Comparison of ENCODE assay signal across 21 mouse cellular contexts in the genomic region with DNA sequence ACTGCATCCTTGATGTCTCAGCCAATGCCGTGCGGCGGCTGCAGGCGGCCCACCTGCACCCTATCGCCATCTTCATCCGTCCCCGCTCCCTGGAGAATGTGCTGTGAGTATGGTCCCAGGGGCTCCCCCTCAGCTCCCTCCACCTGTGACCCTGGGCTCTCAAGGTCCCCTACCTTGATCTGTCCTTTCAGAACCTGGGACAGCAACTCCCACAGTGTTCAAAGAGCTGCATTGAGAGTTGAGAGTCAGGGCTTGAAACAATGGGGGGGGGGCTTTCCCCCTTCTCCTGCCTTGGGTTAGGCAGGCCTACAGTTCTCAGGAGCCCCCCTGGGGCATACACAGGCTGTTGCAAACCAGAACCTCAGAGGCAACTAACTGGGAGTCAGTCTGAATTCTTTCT. TPM values are rescaled to one million over a fixed set of nuclear protein-coding genes. Genes with fewer than 3 reads are reported as not detected.
DNase-seq lines count a peak whose midpoint lies in the region; ATAC-seq lines count a peak whose summit lies in the region.
"Had no signal": no experiment of that assay in that cellular context is flagged by ENCODE, and none has a peak within 500 bp of the region (broad histone marks: within the 10 kb centered on the region; RNA-seq: fewer than 3 reads in every experiment).

No protein-coding gene starts in this region.

- 0 out of 2 replicates have a peak overlapping the region, but pooled peaks have one; percentile 19 for H3K27ac ChIP-seq in forebrain, embryonic 15.5 days (replicated peaks)
- H3K27ac ChIP-seq in forebrain, embryonic 16.5 days (ENCODE audit: low read length): no peak overlapping the region
- H3K27ac ChIP-seq in midbrain, embryonic 12.5 days (replicated peaks): peak overlapping the region; percentile 25; the same call in 1 of the 2 replicates
- H3K27ac ChIP-seq in midbrain, embryonic 13.5 days: no peak overlapping the region
- H3K27ac ChIP-seq: embryonic facial prominence, embryonic 15.5 days; forebrain, embryonic 13.5 days; heart, embryonic 10.5 days; hindbrain, embryonic 14.5 days had no signal

- H3K9me3 ChIP-seq in forebrain, embryonic 15.5 days: no peaks in the 10 kb centered on the region
- no peaks in the 10 kb centered on the region for H3K9me3 ChIP-seq in forebrain, embryonic 16.5 days (ENCODE audit: control insufficient read depth, low read length)
- H3K9me3 ChIP-seq in midbrain, embryonic 12.5 days: no peaks in the 10 kb centered on the region
- no peaks in the 10 kb centered on the region for H3K9me3 ChIP-seq in midbrain, embryonic 13.5 days
- H3K9me3 ChIP-seq: embryonic facial prominence, embryonic 15.5 days; forebrain, embryonic 13.5 days; G1E; heart, embryonic 10.5 days had no signal

- H3K4me2 ChIP-seq in forebrain, embryonic 15.5 days (replicated peaks): no peak overlapping the region
- H3K4me2 ChIP-seq in forebrain, embryonic 16.5 days (ENCODE audit: low read length): no peak overlapping the region
- H3K4me2 ChIP-seq in midbrain, embryonic 12.5 days (replicated peaks): no peak overlapping the region
- no peak overlapping the region for H3K4me2 ChIP-seq in midbrain, embryonic 13.5 days (replicated peaks)
- H3K4me2 ChIP-seq: embryonic facial prominence, embryonic 15.5 days; forebrain, embryonic 13.5 days; hindbrain, embryonic 14.5 days had no signal

- peaks cover 53% of the 10 kb centered on the region for H3K36me3 ChIP-seq in forebrain, embryonic 15.5 days
- peaks cover 37% of the 10 kb centered on the region for H3K36me3 ChIP-seq in forebrain, embryonic 16.5 days (ENCODE audit: control insufficient read depth, insufficient read depth)
- H3K36me3 ChIP-seq in midbrain, embryonic 12.5 days: peaks cover 58% of the 10 kb centered on the region
- peaks cover 65% of the 10 kb centered on the region for H3K36me3 ChIP-seq in midbrain, embryonic 13.5 days
- H3K36me3 ChIP-seq: G1E had no signal

- H3K27me3 ChIP-seq in forebrain, embryonic 15.5 days: no peaks in the 10 kb centered on the region
- no peaks in the 10 kb centered on the region for H3K27me3 ChIP-seq in forebrain, embryonic 16.5 days (replicated peaks; ENCODE audit: control insufficient read depth, insufficient read depth, low read length)
- H3K27me3 ChIP-seq in midbrain, embryonic 12.5 days: no peaks in the 10 kb centered on the region
- no peaks in the 10 kb centered on the region for H3K27me3 ChIP-seq in midbrain, embryonic 13.5 days
- H3K27me3 ChIP-seq: embryonic facial prominence, embryonic 15.5 days; forebrain, embryonic 13.5 days had no signal

- no peak for ATAC-seq in forebrain, embryonic 15.5 days (replicated peaks)
- ATAC-seq in forebrain, embryonic 16.5 days: no peak
- no peak for ATAC-seq in midbrain, embryonic 12.5 days (ENCODE audit: low FRiP score, low read depth)
- ATAC-seq in midbrain, embryonic 13.5 days: no peak
- ATAC-seq: activated CD4-positive, CD25-positive, alpha-beta regulatory T cell, adult 4 months; forebrain, embryonic 13.5 days; inflammation-experienced regulatory T-cells, adult 6 months; intestine, postnatal 0 days had no signal

- H3K4me3 ChIP-seq in forebrain, embryonic 15.5 days: no peak overlapping the region
- H3K4me3 ChIP-seq in forebrain, embryonic 16.5 days (replicated peaks; ENCODE audit: low read length): no peak overlapping the region
- H3K4me3 ChIP-seq in midbrain, embryonic 12.5 days: no peak overlapping the region
- no peak overlapping the region for H3K4me3 ChIP-seq in midbrain, embryonic 13.5 days (replicated peaks)
- H3K4me3 ChIP-seq: embryonic facial prominence, embryonic 15.5 days; erythroblast, embryonic 14.5 days; forebrain, embryonic 13.5 days; heart, embryonic 10.5 days had no signal

- 83% methylated on average over 7 of the region's 7 CpGs for WGBS in forebrain, embryonic 15.5 days
- 83% methylated on average over 7 of the region's 7 CpGs for WGBS in forebrain, embryonic 16.5 days
- 81% methylated on average over 7 of the region's 7 CpGs for WGBS in midbrain, embryonic 12.5 days
- WGBS in midbrain, embryonic 13.5 days: 81% methylated on average over 7 of the region's 7 CpGs

- DNase-seq in ZHBTc4 (ENCODE audit: low read depth, low spot score): peak; percentile 50
- no peak for DNase-seq in urinary bladder, postnatal 4 days (ENCODE audit: low spot score in 2 of 2)
- DNase-seq: adrenal gland, postnatal 14 days; gastrocnemius, postnatal 10 days; heart, adult 18-20 months; heart, postnatal 10 days; heart, postnatal 4 days had no signal

- H3K4me1 ChIP-seq in forebrain, embryonic 15.5 days: no peaks in the 10 kb centered on the region
- H3K4me1 ChIP-seq in forebrain, embryonic 16.5 days (replicated peaks; ENCODE audit: control insufficient read depth, insufficient read depth, low read length): no peaks in the 10 kb centered on the region; the same call in 1 of the 2 replicates
- H3K4me1 ChIP-seq in midbrain, embryonic 12.5 days: no peaks in the 10 kb centered on the region
- 0 out of 2 replicates have a peak, but pooled peaks cover 6% of the 10 kb centered on the region for H3K4me1 ChIP-seq in midbrain, embryonic 13.5 days (replicated peaks)
- H3K4me1 ChIP-seq: embryonic facial prominence, embryonic 15.5 days had no signal

- no peak overlapping the region for H3K9ac ChIP-seq in forebrain, embryonic 15.5 days (replicated peaks)
- no peak overlapping the region for H3K9ac ChIP-seq in forebrain, embryonic 16.5 days (replicated peaks; ENCODE audit: low read depth, low read length)
- H3K9ac ChIP-seq in midbrain, embryonic 12.5 days (replicated peaks): no peak overlapping the region
- no peak overlapping the region for H3K9ac ChIP-seq in midbrain, embryonic 13.5 days (replicated peaks)
- H3K9ac ChIP-seq: embryonic facial prominence, embryonic 15.5 days; forebrain, embryonic 13.5 days; hindbrain, embryonic 14.5 days had no signal

RNA-seq across cellular contexts. Expression of a gene that starts 10.2 kb away (rescaled TPM):
- 1.8 and 2.0 TPM in 2 replicates for polyA plus RNA-seq in forebrain, embryonic 15.5 days (2015; fragmentation: Nextera tagmentation; extraction: Ambion mirVana)
- 1.5 and 2.0 TPM in 2 replicates for polyA plus RNA-seq in forebrain, embryonic 16.5 days (2015; fragmentation: Nextera tagmentation; extraction: Ambion mirVana)
- polyA plus RNA-seq in midbrain, embryonic 12.5 days (2016; fragmentation: Nextera tagmentation; extraction: Ambion mirVana): 0.33 and 0.89 TPM in 2 replicates
- polyA plus RNA-seq in midbrain, embryonic 13.5 days (2015; fragmentation: Nextera tagmentation; extraction: Ambion mirVana): 0.97 and 1.1 TPM in 2 replicates
- polyA plus RNA-seq: activated CD4-positive, CD25-positive, alpha-beta regulatory T cell, adult 4 months; erythroblast, embryonic 14.5 days; G1E; heart, embryonic 14.5 days; inflammation-experienced regulatory T-cells, adult 6 months; intestine, postnatal 0 days had no signal

RNA-seq across cellular contexts. Expression of a gene that starts 26.9 kb away (rescaled TPM):
- 27.8 and 29.8 TPM in 2 replicates for polyA plus RNA-seq in forebrain, embryonic 15.5 days (2015; fragmentation: Nextera tagmentation; extraction: Ambion mirVana)
- 25.6 and 32.7 TPM in 2 replicates for polyA plus RNA-seq in forebrain, embryonic 16.5 days (2015; fragmentation: Nextera tagmentation; extraction: Ambion mirVana)
- polyA plus RNA-seq in midbrain, embryonic 12.5 days (2016; fragmentation: Nextera tagmentation; extraction: Ambion mirVana): 23.9 and 30.2 TPM in 2 replicates
- polyA plus RNA-seq in midbrain, embryonic 13.5 days (2015; fragmentation: Nextera tagmentation; extraction: Ambion mirVana): 34.9 and 37.2 TPM in 2 replicates

RNA-seq across cellular contexts. Expression of a gene that starts 28.5 kb away (rescaled TPM):
- polyA plus RNA-seq in forebrain, embryonic 15.5 days (2015; fragmentation: Nextera tagmentation; extraction: Ambion mirVana): 57.0 and 60.7 TPM in 2 replicates
- polyA plus RNA-seq in forebrain, embryonic 16.5 days (2015; fragmentation: Nextera tagmentation; extraction: Ambion mirVana): 60.2 and 60.6 TPM in 2 replicates
- 50.7 and 57.9 TPM in 2 replicates for polyA plus RNA-seq in midbrain, embryonic 12.5 days (2016; fragmentation: Nextera tagmentation; extraction: Ambion mirVana)
- polyA plus RNA-seq in midbrain, embryonic 13.5 days (2015; fragmentation: Nextera tagmentation; extraction: Ambion mirVana): 48.4 and 51.7 TPM in 2 replicates

RNA-seq across cellular contexts. Expression of a gene that starts 43.3 kb away (rescaled TPM):
- 35.3 and 37.5 TPM in 2 replicates for polyA plus RNA-seq in forebrain, embryonic 15.5 days (2015; fragmentation: Nextera tagmentation; extraction: Ambion mirVana)
- 34.6 and 34.7 TPM in 2 replicates for polyA plus RNA-seq in forebrain, embryonic 16.5 days (2015; fragmentation: Nextera tagmentation; extraction: Ambion mirVana)
- polyA plus RNA-seq in midbrain, embryonic 12.5 days (2016; fragmentation: Nextera tagmentation; extraction: Ambion mirVana): 45.3 and 49.2 TPM in 2 replicates
- polyA plus RNA-seq in midbrain, embryonic 13.5 days (2015; fragmentation: Nextera tagmentation; extraction: Ambion mirVana): 27.6 and 35.4 TPM in 2 replicates

RNA-seq across cellular contexts. Expression of a gene that starts 48.1 kb away (rescaled TPM):
- polyA plus RNA-seq in forebrain, embryonic 15.5 days (2015; fragmentation: Nextera tagmentation; extraction: Ambion mirVana): 71.5 and 75.6 TPM in 2 replicates
- 63.7 and 66.8 TPM in 2 replicates for polyA plus RNA-seq in forebrain, embryonic 16.5 days (2015; fragmentation: Nextera tagmentation; extraction: Ambion mirVana)
- polyA plus RNA-seq in midbrain, embryonic 12.5 days (2016; fragmentation: Nextera tagmentation; extraction: Ambion mirVana): 89.4 and 96.5 TPM in 2 replicates
- polyA plus RNA-seq in midbrain, embryonic 13.5 days (2015; fragmentation: Nextera tagmentation; extraction: Ambion mirVana): 74.2 and 82.2 TPM in 2 replicates

Comparison
In these comparisons a context has a peak if more than half of its experiments do, and no peak if none do; other contexts are left out.
1. H3K27ac ChIP-seq: peak in forebrain, embryonic 15.5 days (single experiment) and midbrain, embryonic 12.5 days (single experiment); none in forebrain, embryonic 16.5 days (single experiment) and midbrain, embryonic 13.5 days (single experiment).